Mouse (Mus musculus) heart, postnatal 0 days (tissue): ENCODE measurements around the gene Lonrf3. TPM values are rescaled to one million over a fixed set of nuclear protein-coding genes. Genes with fewer than 3 reads are reported as not detected.

Experiments used
- ATAC-seq: fragments of 200-750 bp; cut with Nextera tagmentation; 2 replicates; pipeline ENCODE4 v1.8.0; 2017; ENCODE audit warnings: low read depth, moderate number of reproducible peaks, moderate library complexity; ENCODE audit not compliant: insufficient read depth
- DNase-seq: peaks from one replicate; pipeline ENCODE4 v3.0.0-alpha.2; 2016; ENCODE audit warnings: low spot score
- H3K27ac ChIP-seq: fragments of 300-500 bp; sonication (generic); 2 replicates; pipeline ENCODE4 v1.5.1; 2014; ENCODE audit warnings: low read depth, mild to moderate bottlenecking
- H3K27me3 ChIP-seq: fragments of 300-500 bp; sonication (generic); 2 replicates; pipeline ENCODE4 v1.6.1; 2014; ENCODE audit warnings: low read length, mixed read lengths; ENCODE audit not compliant: control insufficient read depth, insufficient read depth
- H3K36me3 ChIP-seq: fragments of 300-500 bp; sonication (generic); replicated peaks from 2 replicates; pipeline ENCODE4 v1.6.1; 2014; ENCODE audit warnings: low read length, mixed read lengths; ENCODE audit not compliant: control insufficient read depth, insufficient read depth
- H3K4me1 ChIP-seq: fragments of 300-500 bp; sonication (generic); 2 replicates; pipeline ENCODE4 v1.6.1; 2014; ENCODE audit warnings: antibody characterized with exemption; ENCODE audit not compliant: control insufficient read depth, insufficient read depth
- H3K4me2 ChIP-seq: fragments of 300-500 bp; sonication (generic); 2 replicates; pipeline ENCODE4 v1.6.1; 2014; ENCODE audit warnings: low read depth, mild to moderate bottlenecking, low read length, moderate library complexity
- H3K4me3 ChIP-seq: fragments of 300-500 bp; sonication (generic); 2 replicates; pipeline ENCODE4 v1.5.1; 2014; ENCODE audit warnings: low read depth, low read length
- H3K9ac ChIP-seq: fragments of 300-500 bp; sonication (generic); replicated peaks from 2 replicates; pipeline ENCODE4 v1.6.1; 2014; ENCODE audit warnings: low read depth, low read length, mixed read lengths
- H3K9me3 ChIP-seq: fragments of 300-500 bp; sonication (generic); replicated peaks from 2 replicates; pipeline ENCODE4 v1.6.1; 2016; ENCODE audit warnings: low read length; ENCODE audit not compliant: control insufficient read depth
- CTCF ChIP-seq: IDR thresholded peaks from 2 replicates; pipeline ENCODE4 v1.5.1; 2016; ENCODE audit warnings: antibody characterized with exemption, control low read depth, low read depth
- EP300 ChIP-seq: IDR thresholded peaks from 2 replicates; pipeline ENCODE4 v1.6.1; 2016; ENCODE audit warnings: antibody characterized with exemption, low read depth
- WGBS: fragments of 180-500 bp; shearing (Covaris S2); extraction: QIAGEN DNeasy Blood & Tissue Kit; methylation state at CpG from one replicate; pipeline ENCODE4 v1.1.7; 2014; 5-methylcytosine and 5-hydroxymethylcytosine counted together
- polyA plus RNA-seq: library from polyadenylated mRNA; unstranded; fragments of >200 nt; fragmentation: Nextera tagmentation; extraction: Ambion mirVana; gene quantifications from 2 replicates; pipeline ENCODE4 v1.2.1, GENCODE M21; 2015
- total RNA-seq: library from RNA; depleted of rRNA; stranded (reverse); fragments of >200 nt; gene quantifications from 2 replicates; pipeline ENCODE4 v1.2.3, GENCODE M21; 2014; ENCODE audit warnings: low replicate concordance; rRNA removed

Lonrf3 gene
- total RNA-seq (3.9 and 10.8 TPM in 2 replicates), polyA plus RNA-seq (0.08 and 0.10 TPM in 2 replicates)

GRCm38 (mm10) chrX:36328271-36329039 lies at the start of gene Lonrf3:
Lonrf3 (plus strand) TSS chrX:36328353.
- H3K9ac ChIP-seq, result no peak within 1 kb of the TSS
- TF ChIP-seq EP300 (no peak), CTCF (no peak)
- no peak within 1 kb of the TSS for H3K27ac ChIP-seq
- no peaks in the 10 kb centered on the region for H3K36me3 ChIP-seq
- no peaks in the 10 kb centered on the region for H3K9me3 ChIP-seq
- ATAC-seq (peak; percentile 66; the same call in 1 of the 2 replicates), DNase-seq (peak; percentile 70)
- peaks cover 20% of the 10 kb centered on the region; the same call in 1 of the 2 replicates for H3K27me3 ChIP-seq
- peak within 1 kb of the TSS; percentile 50 for H3K4me3 ChIP-seq
- peak within 1 kb of the TSS; percentile 83 for H3K4me2 ChIP-seq
- WGBS, result 17% methylated on average over 68 of the region's 68 CpGs
- H3K4me1 ChIP-seq, result no peaks in the 10 kb centered on the region

GRCm38 (mm10) chrX:36278750-36279149 lies 49.4 kb upstream of the Lonrf3 start:
- no peak for TF ChIP-seq EP300
- TF ChIP-seq CTCF, result no peak
- H3K36me3 ChIP-seq, result no peaks in the 10 kb centered on the region
- no peak overlapping the region for H3K27ac ChIP-seq
- H3K9ac ChIP-seq, result no peak overlapping the region
- no peaks in the 10 kb centered on the region for H3K4me1 ChIP-seq
- ATAC-seq (no peak), DNase-seq (no peak)
- 10% methylated on average over 1 of the region's 1 CpGs for WGBS
- no peak overlapping the region for H3K4me2 ChIP-seq
- H3K4me3 ChIP-seq, result no peak overlapping the region
- H3K27me3 ChIP-seq, result no peaks in the 10 kb centered on the region
- no peaks in the 10 kb centered on the region for H3K9me3 ChIP-seq

- TF ChIP-seq CTCF (no peak), EP300 (no peak)
- Histone ChIP-seq H3K4me3 (no peak overlapping the region), H3K4me1 (no peaks in the 10 kb centered on the region), H3K27ac (no peak overlapping the region), H3K9me3 (no peaks in the 10 kb centered on the region), H3K4me2 (no peak overlapping the region), H3K9ac (no peak overlapping the region), H3K27me3 (no peaks in the 10 kb centered on the region), H3K36me3 (no peaks in the 10 kb centered on the region)
- ATAC-seq (no peak), DNase-seq (no peak)
- 64% methylated on average over 3 of the region's 3 CpGs for WGBS
Observed at GRCm38 (mm10) chrX:36311420-36311819, 16.7 kb upstream of the Lonrf3 start.

GRCm38 (mm10) chrX:36327491-36328255 lies 480 bp upstream of the Lonrf3 start:
- 9% methylated on average over 17 of the region's 20 CpGs for WGBS
- H3K4me2 ChIP-seq, result peak overlapping the region; percentile 83

GRCm38 (mm10) chrX:36329040-36329649 lies 992 bp downstream of the Lonrf3 start:
- H3K27me3 ChIP-seq, result peaks cover 20% of the 10 kb centered on the region; the same call in 1 of the 2 replicates

More at GRCm38 (mm10) chrX:36327491-36328255, 480 bp upstream of the Lonrf3 start:
- H3K27ac ChIP-seq, result no peak overlapping the region
- H3K36me3 ChIP-seq, result no peaks in the 10 kb centered on the region
- no peak for ATAC-seq
- peak overlapping the region; percentile 50 for H3K4me3 ChIP-seq
- no peak overlapping the region for H3K9ac ChIP-seq
- H3K27me3 ChIP-seq, result peaks cover 20% of the 10 kb centered on the region; the same call in 1 of the 2 replicates
- no peak for DNase-seq
- H3K9me3 ChIP-seq, result no peaks in the 10 kb centered on the region
- no peaks in the 10 kb centered on the region for H3K4me1 ChIP-seq
- no peak for TF ChIP-seq CTCF
- TF ChIP-seq EP300, result no peak

More at GRCm38 (mm10) chrX:36329040-36329649, 992 bp downstream of the Lonrf3 start:
- TF ChIP-seq CTCF (no peak), EP300 (no peak)
- H3K4me1 ChIP-seq, result no peaks in the 10 kb centered on the region
- no peak overlapping the region for H3K27ac ChIP-seq
- no peaks in the 10 kb centered on the region for H3K9me3 ChIP-seq
- H3K4me2 ChIP-seq, result peak overlapping the region; percentile 83
- no peak for ATAC-seq
- no peak overlapping the region for H3K9ac ChIP-seq
- no peak for DNase-seq
- no peaks in the 10 kb centered on the region for H3K36me3 ChIP-seq
- peak overlapping the region; percentile 50 for H3K4me3 ChIP-seq
- WGBS, result 23% methylated on average over 56 of the region's 66 CpGs
